Mouse (Mus musculus): ENCODE results near the gene Flvcr1. TPM values are rescaled to one million over a fixed set of nuclear protein-coding genes. Genes with fewer than 3 reads are reported as not detected.

Gene Flvcr1
- total RNA-seq, 2 experiments from 2014 or later, result 3.4 to 4.1 TPM

GRCm38 (mm10) chr1:190980470-190980869 is 45.5 kb downstream of the Flvcr1 start:
- DNase-seq, result no peak

GRCm38 (mm10) chr1:190979100-190979563 is 46.8 kb downstream of the Flvcr1 start, which contains the start of gene Vash2:
Vash2 (minus strand) TSS chr1:190979296.
- peak; percentile 78 to 86 for DNase-seq

- DNase-seq, result peak in 1 of 2 experiments; percentile 37
Measured at GRCm38 (mm10) chr1:190978511-190979073, 47.4 kb downstream of the Flvcr1 start.

GRCm38 (mm10) chr1:190978001-190978400 is 48.0 kb downstream of the Flvcr1 start:
- no peak for DNase-seq

- DNase-seq, result no peak
Measured at GRCm38 (mm10) chr1:190976887-190977573, 48.9 kb downstream of the Flvcr1 start.

- DNase-seq, result no peak
Measured at GRCm38 (mm10) chr1:190974833-190975232, 51.1 kb downstream of the Flvcr1 start.

- DNase-seq, result no peak
Measured at GRCm38 (mm10) chr1:190974191-190974590, 51.8 kb downstream of the Flvcr1 start.

GRCm38 (mm10) chr1:190972612-190973192 is 53.3 kb downstream of the Flvcr1 start:
- DNase-seq, result peak; percentile 57 to 69

- peak; percentile 46 to 52 for DNase-seq
Measured at GRCm38 (mm10) chr1:190971708-190972610, 54.0 kb downstream of the Flvcr1 start.

GRCm38 (mm10) chr1:190968010-190968409 is 57.9 kb downstream of the Flvcr1 start:
- no peak for DNase-seq

GRCm38 (mm10) chr1:190964992-190965780 is 60.8 kb downstream of the Flvcr1 start:
- DNase-seq, result peak; percentile 14 to 26

- DNase-seq, result no peak
Measured at GRCm38 (mm10) chr1:190962760-190963159, 63.2 kb downstream of the Flvcr1 start.

GRCm38 (mm10) chr1:190958821-190959220 is 67.1 kb downstream of the Flvcr1 start:
- no peak for DNase-seq

Other genes with a start within 250 kb of the Flvcr1 start
- 10 to 100 TPM; 16.6 to 19.8 TPM for gene Rps6kc1, start 114.4 kb downstream of the Flvcr1 start, total RNA-seq (2021)
- gene Angel2, start 101.0 kb downstream of the Flvcr1 start, total RNA-seq (2021), result 10 to 100 TPM; 23.2 to 28.2 TPM
- under 1 TPM; 0.20 to 0.33 TPM for gene Vash2, start 46.9 kb downstream of the Flvcr1 start, total RNA-seq (2021)
- gene Spata45, start 10.5 kb upstream of the Flvcr1 start, total RNA-seq (2021), result not detected
- 10 to 100 TPM; 11.0 TPM for gene Tatdn3, start 36.8 kb upstream of the Flvcr1 start, total RNA-seq (2021)
- under 1 TPM; 0.67 to 0.77 TPM for gene Nsl1, start 36.9 kb upstream of the Flvcr1 start, total RNA-seq (2021)
- gene Batf3, start 71.7 kb upstream of the Flvcr1 start, total RNA-seq (2021), result under 1 TPM; 0.25 to 0.93 TPM
- not detected for gene Fam71a, start 138.7 kb upstream of the Flvcr1 start, total RNA-seq (2021)
- gene Atf3, start 191.9 kb upstream of the Flvcr1 start, total RNA-seq (2021), result 10 to 100 TPM; 11.7 to 19.1 TPM

Data from heart, adult 18-20 months (tissue).